Mouse (Mus musculus): ENCODE data around the gene Qk. TPM values are rescaled to one million over a fixed set of nuclear protein-coding genes. Genes with fewer than 3 reads are reported as not detected.

Qk gene
- polyA plus RNA-seq, 1 experiment from 2014 or later: 59.4 TPM

DNA sequence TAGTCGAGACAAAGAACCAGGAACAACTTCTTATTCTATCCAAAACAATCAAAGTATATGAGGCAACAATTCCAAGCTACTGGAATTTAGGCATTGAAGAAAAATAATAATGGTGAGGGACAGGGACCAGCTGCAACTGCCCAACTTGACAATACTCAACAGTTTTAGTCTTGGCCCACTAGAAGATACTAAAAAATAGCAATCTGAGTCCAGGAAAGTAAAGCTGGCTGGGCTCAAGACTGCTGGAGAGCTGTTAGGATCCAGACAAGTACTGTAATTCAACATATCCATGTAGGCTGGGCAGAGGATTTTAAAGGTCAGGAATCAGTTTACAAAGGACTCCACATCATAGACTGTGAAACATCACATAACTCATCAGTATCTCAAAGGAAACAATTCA lies 79.6 kb downstream of the Qk start:
- Histone ChIP-seq H3K9ac (no peak overlapping the region), H3K36me3 (replicated peaks; ENCODE audit: control insufficient read depth, insufficient read depth) (no peaks in the 10 kb centered on the region; the same call in 1 of the 2 replicates), H3K9me3 (ENCODE audit: control insufficient read depth, low read length) (no peaks in the 10 kb centered on the region), H3K27ac (no peak overlapping the region), H3K27me3 (ENCODE audit: control insufficient read depth, insufficient read depth, low read length) (no peaks in the 10 kb centered on the region), H3K4me1 (replicated peaks; ENCODE audit: control insufficient read depth, insufficient read depth, low read length) (peaks cover 12% of the 10 kb centered on the region), H3K4me3 (replicated peaks; ENCODE audit: low read length) (no peak overlapping the region), H3K4me2 (replicated peaks) (no peak overlapping the region)
- ATAC-seq (ENCODE audit: low FRiP score): no peak
- no peak for DNase-seq (ENCODE audit: low spot score)
- WGBS: 84% methylated on average over 1 of the region's 1 CpGs

- Histone ChIP-seq H3K36me3 (replicated peaks; ENCODE audit: control insufficient read depth, insufficient read depth) (no peaks in the 10 kb centered on the region; the same call in 1 of the 2 replicates), H3K27me3 (ENCODE audit: control insufficient read depth, insufficient read depth, low read length) (no peaks in the 10 kb centered on the region), H3K9me3 (ENCODE audit: control insufficient read depth, low read length) (no peaks in the 10 kb centered on the region), H3K4me3 (replicated peaks; ENCODE audit: low read length) (no peak overlapping the region), H3K4me2 (replicated peaks) (no peak overlapping the region), H3K9ac (no peak overlapping the region), H3K4me1 (replicated peaks; ENCODE audit: control insufficient read depth, insufficient read depth, low read length) (peaks cover 6% of the 10 kb centered on the region), H3K27ac (no peak overlapping the region)
- 96% methylated on average over 2 of the region's 2 CpGs for WGBS
- DNase-seq (ENCODE audit: low spot score) (no peak), ATAC-seq (ENCODE audit: low FRiP score) (no peak)
These were observed 83.1 kb downstream of the Qk start for GRCm38 (mm10) chr17:10236595-10236994.

- DNase-seq (ENCODE audit: low spot score) (no peak), ATAC-seq (ENCODE audit: low FRiP score) (no peak)
- no peaks in the 10 kb centered on the region for H3K27me3 ChIP-seq (ENCODE audit: control insufficient read depth, insufficient read depth, low read length)
- WGBS: 92% methylated on average over 3 of the region's 3 CpGs
- no peak overlapping the region for H3K4me2 ChIP-seq (replicated peaks)
- no peak overlapping the region for H3K4me3 ChIP-seq (replicated peaks; ENCODE audit: low read length)
- H3K4me1 ChIP-seq (replicated peaks; ENCODE audit: control insufficient read depth, insufficient read depth, low read length): no peaks in the 10 kb centered on the region; the same call in 1 of the 2 replicates
- H3K27ac ChIP-seq: no peak overlapping the region
- no peaks in the 10 kb centered on the region; the same call in 1 of the 2 replicates for H3K36me3 ChIP-seq (replicated peaks; ENCODE audit: control insufficient read depth, insufficient read depth)
- no peak overlapping the region for H3K9ac ChIP-seq
- no peaks in the 10 kb centered on the region for H3K9me3 ChIP-seq (ENCODE audit: control insufficient read depth, low read length)
These were observed 87.2 kb downstream of the Qk start for GRCm38 (mm10) chr17:10232406-10232805.

- 32% methylated on average over 3 of the region's 3 CpGs for WGBS
These were observed 91.7 kb downstream of the Qk start for GRCm38 (mm10) chr17:10227798-10228538.

GRCm38 (mm10) chr17:10216164-10216563 lies 103.5 kb downstream of the Qk start:
- H3K36me3 ChIP-seq (replicated peaks; ENCODE audit: control insufficient read depth, insufficient read depth): peaks cover 29% of the 10 kb centered on the region
- no peaks in the 10 kb centered on the region for H3K9me3 ChIP-seq (ENCODE audit: control insufficient read depth, low read length)
- no peak for ATAC-seq (ENCODE audit: low FRiP score)
- no peak overlapping the region for H3K4me3 ChIP-seq (replicated peaks; ENCODE audit: low read length)
- no peak overlapping the region for H3K27ac ChIP-seq
- H3K4me1 ChIP-seq (replicated peaks; ENCODE audit: control insufficient read depth, insufficient read depth, low read length): no peaks in the 10 kb centered on the region; the same call in 1 of the 2 replicates
- no peak overlapping the region for H3K9ac ChIP-seq
- no peak for DNase-seq (ENCODE audit: low spot score)
- WGBS: 68% methylated on average over 5 of the region's 5 CpGs
- H3K4me2 ChIP-seq (replicated peaks): no peak overlapping the region
- no peaks in the 10 kb centered on the region for H3K27me3 ChIP-seq (ENCODE audit: control insufficient read depth, insufficient read depth, low read length)

More at GRCm38 (mm10) chr17:10227798-10228538, 91.7 kb downstream of the Qk start:
- no peak overlapping the region for H3K9ac ChIP-seq
- DNase-seq (ENCODE audit: low spot score): no peak
- H3K27me3 ChIP-seq (ENCODE audit: control insufficient read depth, insufficient read depth, low read length): no peaks in the 10 kb centered on the region
- no peak for ATAC-seq (ENCODE audit: low FRiP score)
- 0 out of 2 replicates have a peak overlapping the region, but pooled peaks have one; percentile 2 for H3K27ac ChIP-seq
- no peak overlapping the region for H3K4me2 ChIP-seq (replicated peaks)
- no peaks in the 10 kb centered on the region for H3K36me3 ChIP-seq (replicated peaks; ENCODE audit: control insufficient read depth, insufficient read depth)
- H3K9me3 ChIP-seq (ENCODE audit: control insufficient read depth, low read length): no peaks in the 10 kb centered on the region
- no peaks in the 10 kb centered on the region; the same call in none of the 2 replicates for H3K4me1 ChIP-seq (replicated peaks; ENCODE audit: control insufficient read depth, insufficient read depth, low read length)
- H3K4me3 ChIP-seq (replicated peaks; ENCODE audit: low read length): no peak overlapping the region

DNA sequence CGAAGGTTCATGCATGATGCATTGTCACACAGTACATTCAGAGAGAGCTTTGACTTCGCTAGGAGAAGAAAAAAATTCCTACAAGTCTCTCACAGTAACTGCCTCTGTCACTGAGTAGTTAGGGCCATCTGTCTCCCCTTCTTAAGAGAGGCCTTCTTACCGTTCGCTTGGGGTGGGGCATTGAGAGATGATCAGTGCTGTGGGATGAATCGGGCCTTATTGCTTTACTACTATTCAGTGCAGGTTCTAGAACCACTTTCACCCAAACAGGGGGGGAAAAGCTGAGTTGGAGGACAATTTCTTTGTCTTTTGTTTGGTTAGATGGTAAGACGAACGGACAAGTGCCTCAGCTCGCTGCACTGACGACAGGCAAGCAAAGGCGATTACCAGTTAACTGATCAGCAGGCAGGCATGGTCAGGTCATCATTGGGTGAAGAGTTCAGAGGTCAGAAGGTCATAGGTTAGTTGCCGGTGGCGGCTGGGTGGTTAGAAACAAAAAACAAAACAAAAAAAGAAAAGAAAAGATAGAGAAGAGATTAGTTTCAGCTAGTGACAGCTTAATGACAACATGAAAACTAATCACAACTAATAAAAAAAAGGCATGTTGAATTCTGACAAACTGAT lies 110.4 kb downstream of the Qk start:
- Histone ChIP-seq H3K4me1 (replicated peaks; ENCODE audit: control insufficient read depth, insufficient read depth, low read length) (no peaks in the 10 kb centered on the region), H3K27me3 (ENCODE audit: control insufficient read depth, insufficient read depth, low read length) (no peaks in the 10 kb centered on the region), H3K4me3 (replicated peaks; ENCODE audit: low read length) (no peak overlapping the region), H3K9ac (no peak overlapping the region), H3K27ac (peak overlapping the region; percentile 10; the same call in 1 of the 2 replicates), H3K9me3 (ENCODE audit: control insufficient read depth, low read length) (no peaks in the 10 kb centered on the region), H3K4me2 (replicated peaks) (no peak overlapping the region), H3K36me3 (replicated peaks; ENCODE audit: control insufficient read depth, insufficient read depth) (peaks cover 34% of the 10 kb centered on the region)
- 12% methylated on average over 12 of the region's 12 CpGs for WGBS
- no peak for DNase-seq (ENCODE audit: low spot score)
- ATAC-seq (ENCODE audit: low FRiP score): no peak

- no peak overlapping the region for H3K9ac ChIP-seq
- no peaks in the 10 kb centered on the region for H3K27me3 ChIP-seq (ENCODE audit: control insufficient read depth, insufficient read depth, low read length)
- no peak overlapping the region for H3K27ac ChIP-seq
- DNase-seq (ENCODE audit: low spot score) (no peak), ATAC-seq (ENCODE audit: low FRiP score) (no peak)
- H3K4me1 ChIP-seq (replicated peaks; ENCODE audit: control insufficient read depth, insufficient read depth, low read length): no peaks in the 10 kb centered on the region
- H3K36me3 ChIP-seq (replicated peaks; ENCODE audit: control insufficient read depth, insufficient read depth): peaks cover 3% of the 10 kb centered on the region
- WGBS: 92% methylated on average over 2 of the region's 2 CpGs
- H3K9me3 ChIP-seq (ENCODE audit: control insufficient read depth, low read length): no peaks in the 10 kb centered on the region
- no peak overlapping the region for H3K4me2 ChIP-seq (replicated peaks)
- H3K4me3 ChIP-seq (replicated peaks; ENCODE audit: low read length): no peak overlapping the region
These were observed 121.0 kb downstream of the Qk start for GRCm38 (mm10) chr17:10198662-10199061.

GRCm38 (mm10) chr17:10198231-10198630 lies 121.4 kb downstream of the Qk start:
- no peaks in the 10 kb centered on the region for H3K9me3 ChIP-seq (ENCODE audit: control insufficient read depth, low read length)
- DNase-seq (ENCODE audit: low spot score): no peak
- H3K9ac ChIP-seq: no peak overlapping the region
- no peaks in the 10 kb centered on the region for H3K4me1 ChIP-seq (replicated peaks; ENCODE audit: control insufficient read depth, insufficient read depth, low read length)
- H3K27me3 ChIP-seq (ENCODE audit: control insufficient read depth, insufficient read depth, low read length): no peaks in the 10 kb centered on the region
- no peak overlapping the region for H3K27ac ChIP-seq
- no peak for ATAC-seq (ENCODE audit: low FRiP score)
- peaks cover 3% of the 10 kb centered on the region for H3K36me3 ChIP-seq (replicated peaks; ENCODE audit: control insufficient read depth, insufficient read depth)
- no peak overlapping the region for H3K4me2 ChIP-seq (replicated peaks)
- H3K4me3 ChIP-seq (replicated peaks; ENCODE audit: low read length): no peak overlapping the region
- WGBS: 86% methylated on average over 3 of the region's 3 CpGs

DNA sequence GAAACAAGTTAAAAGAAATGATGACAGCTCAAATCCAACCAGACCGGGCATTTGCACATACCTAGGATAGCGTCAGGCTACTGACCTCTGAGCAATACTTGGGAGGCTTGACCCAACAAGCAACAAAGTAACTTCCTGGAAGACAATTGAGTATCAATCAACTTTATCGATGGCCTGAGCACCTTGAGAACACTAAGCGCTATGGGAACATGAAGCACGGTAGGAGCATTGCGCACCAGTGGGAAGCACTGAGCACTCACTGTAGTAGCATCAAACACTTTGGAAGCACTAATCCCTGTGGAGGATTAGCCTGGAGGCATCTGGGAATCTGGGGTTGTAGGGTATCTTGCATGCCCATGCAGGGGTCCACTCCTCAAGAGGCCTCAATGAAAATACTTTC lies 124.0 kb downstream of the Qk start:
- Histone ChIP-seq H3K4me2 (replicated peaks) (no peak overlapping the region), H3K9ac (no peak overlapping the region), H3K36me3 (replicated peaks; ENCODE audit: control insufficient read depth, insufficient read depth) (no peaks in the 10 kb centered on the region; the same call in 1 of the 2 replicates), H3K27ac (no peak overlapping the region; the same call in 1 of the 2 replicates), H3K4me3 (replicated peaks; ENCODE audit: low read length) (no peak overlapping the region), H3K9me3 (ENCODE audit: control insufficient read depth, low read length) (no peaks in the 10 kb centered on the region), H3K4me1 (replicated peaks; ENCODE audit: control insufficient read depth, insufficient read depth, low read length) (no peaks in the 10 kb centered on the region), H3K27me3 (ENCODE audit: control insufficient read depth, insufficient read depth, low read length) (no peaks in the 10 kb centered on the region)
- ATAC-seq (ENCODE audit: low FRiP score) (no peak), DNase-seq (ENCODE audit: low spot score) (no peak)
- WGBS: 98% methylated on average over 6 of the region's 6 CpGs

All from hindbrain, embryonic 14.5 days (tissue).